Mouse (Mus musculus): ENCODE measurements around the gene Ppil6. TPM values are rescaled to one million over a fixed set of nuclear protein-coding genes. Genes with fewer than 3 reads are reported as not detected.

Gene Ppil6
- 2.6 and 3.8 TPM in 2 replicates for polyA plus RNA-seq (2016; fragmentation: Nextera tagmentation; extraction: Ambion mirVana)

GRCm38 (mm10) chr10:41489708-41490517, at the start of gene Ppil6, which contains the start of gene Smpd2:
TSS of gene Ppil6 (plus strand) at chr10:41490439.
TSS of gene Smpd2 (minus strand) at chr10:41490369.
- peak within 1 kb of the TSS; percentile 99 for H3K4me2 ChIP-seq (replicated peaks)
- no peaks in the 10 kb centered on the region for H3K9me3 ChIP-seq (replicated peaks)
- peaks cover 23% of the 10 kb centered on the region for H3K4me1 ChIP-seq
- H3K4me3 ChIP-seq = peak within 1 kb of the TSS; percentile 58
- peak within 1 kb of the TSS; percentile 52 for H3K27ac ChIP-seq
- ATAC-seq (ENCODE audit: low FRiP score) = peak; percentile 94
- peak within 1 kb of the TSS; percentile 65 for H3K9ac ChIP-seq
- 0 out of 2 replicates have a peak, but pooled peaks cover 3% of the 10 kb centered on the region for H3K27me3 ChIP-seq
- H3K36me3 ChIP-seq = peaks cover 29% of the 10 kb centered on the region
- under 1% methylated on average over 50 of the region's 50 CpGs for WGBS

- no peaks in the 10 kb centered on the region for H3K27me3 ChIP-seq
- H3K27ac ChIP-seq = no peak overlapping the region
- H3K4me3 ChIP-seq = no peak overlapping the region
- no peak for ATAC-seq (ENCODE audit: low FRiP score)
- H3K9ac ChIP-seq = no peak overlapping the region
- 88% methylated on average over 1 of the region's 1 CpGs for WGBS
- peaks cover 9% of the 10 kb centered on the region for H3K36me3 ChIP-seq
- peaks cover 16% of the 10 kb centered on the region for H3K4me1 ChIP-seq
- H3K9me3 ChIP-seq (replicated peaks) = no peaks in the 10 kb centered on the region
- no peak overlapping the region for H3K4me2 ChIP-seq (replicated peaks)
Observed at GRCm38 (mm10) chr10:41448216-41448615, 42.0 kb upstream of the Ppil6 start.

- Histone ChIP-seq H3K27me3 (no peaks in the 10 kb centered on the region), H3K27ac (peak overlapping the region; percentile 82), H3K4me1 (peaks cover 16% of the 10 kb centered on the region), H3K4me2 (replicated peaks) (peak overlapping the region; percentile 71), H3K36me3 (peaks cover 11% of the 10 kb centered on the region), H3K9ac (peak overlapping the region; percentile 72), H3K4me3 (peak overlapping the region; percentile 93), H3K9me3 (replicated peaks) (no peaks in the 10 kb centered on the region)
- 14% methylated on average over 14 of the region's 14 CpGs for WGBS
- peak; percentile 82 for ATAC-seq (ENCODE audit: low FRiP score)
Observed at GRCm38 (mm10) chr10:41449684-41450083, 40.6 kb upstream of the Ppil6 start.

- Histone ChIP-seq H3K9ac (peak within 1 kb of the TSS; percentile 87), H3K4me2 (replicated peaks) (peak within 1 kb of the TSS; percentile 71), H3K4me1 (peaks cover 16% of the 10 kb centered on the region), H3K36me3 (peaks cover 11% of the 10 kb centered on the region), H3K4me3 (peak within 1 kb of the TSS; percentile 93), H3K27me3 (no peaks in the 10 kb centered on the region), H3K27ac (peak within 1 kb of the TSS; percentile 82), H3K9me3 (replicated peaks) (no peaks in the 10 kb centered on the region)
- WGBS = under 1% methylated on average over 47 of the region's 49 CpGs
- peak; percentile 98 for ATAC-seq (ENCODE audit: low FRiP score)
Observed at GRCm38 (mm10) chr10:41450137-41450670, 40.0 kb upstream of the Ppil6 start, which contains the start of gene Zbtb24. TSS of gene Zbtb24 (plus strand) at chr10:41450383.

- Histone ChIP-seq H3K4me1 (peaks cover 16% of the 10 kb centered on the region), H3K9ac (peak overlapping the region; percentile 87), H3K27ac (no peak overlapping the region), H3K4me2 (replicated peaks) (peak overlapping the region; percentile 71), H3K9me3 (replicated peaks) (no peaks in the 10 kb centered on the region), H3K27me3 (no peaks in the 10 kb centered on the region), H3K36me3 (peaks cover 16% of the 10 kb centered on the region), H3K4me3 (peak overlapping the region; percentile 93)
- peak; percentile 17; the same call in 1 of the 2 replicates for ATAC-seq (ENCODE audit: low FRiP score)
- WGBS = 58% methylated on average over 18 of the region's 18 CpGs
Observed at GRCm38 (mm10) chr10:41450780-41451522, 39.3 kb upstream of the Ppil6 start.

GRCm38 (mm10) chr10:41451656-41452055, 38.6 kb upstream of the Ppil6 start:
- ATAC-seq (ENCODE audit: low FRiP score) = no peak
- no peak overlapping the region for H3K4me3 ChIP-seq

GRCm38 (mm10) chr10:41452791-41453190, 37.4 kb upstream of the Ppil6 start:
- H3K4me2 ChIP-seq (replicated peaks) = no peak overlapping the region
- no peaks in the 10 kb centered on the region for H3K27me3 ChIP-seq
- H3K27ac ChIP-seq = no peak overlapping the region
- ATAC-seq (ENCODE audit: low FRiP score) = no peak
- H3K9me3 ChIP-seq (replicated peaks) = no peaks in the 10 kb centered on the region
- no peak overlapping the region for H3K9ac ChIP-seq
- peaks cover 26% of the 10 kb centered on the region for H3K36me3 ChIP-seq
- no peak overlapping the region for H3K4me3 ChIP-seq
- 96% methylated on average over 3 of the region's 3 CpGs for WGBS
- H3K4me1 ChIP-seq = peaks cover 16% of the 10 kb centered on the region

More at GRCm38 (mm10) chr10:41451656-41452055, 38.6 kb upstream of the Ppil6 start:
- Histone ChIP-seq H3K4me2 (replicated peaks) (no peak overlapping the region), H3K9ac (no peak overlapping the region), H3K27me3 (no peaks in the 10 kb centered on the region), H3K4me1 (peaks cover 16% of the 10 kb centered on the region), H3K27ac (no peak overlapping the region), H3K9me3 (replicated peaks) (no peaks in the 10 kb centered on the region), H3K36me3 (peaks cover 23% of the 10 kb centered on the region)
- WGBS = 91% methylated on average over 9 of the region's 9 CpGs

- ATAC-seq (ENCODE audit: low FRiP score) = no peak
- no peak overlapping the region for H3K9ac ChIP-seq
- H3K36me3 ChIP-seq = peaks cover 56% of the 10 kb centered on the region
- H3K4me3 ChIP-seq = no peak overlapping the region
- H3K27me3 ChIP-seq = no peaks in the 10 kb centered on the region
- WGBS = 83% methylated on average over 4 of the region's 4 CpGs
- peak overlapping the region; percentile 7; the same call in 1 of the 2 replicates for H3K27ac ChIP-seq
- H3K9me3 ChIP-seq (replicated peaks) = no peaks in the 10 kb centered on the region
- no peak overlapping the region for H3K4me2 ChIP-seq (replicated peaks)
- peaks cover 2% of the 10 kb centered on the region for H3K4me1 ChIP-seq
Observed at GRCm38 (mm10) chr10:41459990-41460389, 30.2 kb upstream of the Ppil6 start.

- Histone ChIP-seq H3K4me2 (replicated peaks) (no peak overlapping the region), H3K9ac (no peak overlapping the region), H3K36me3 (peaks cover 59% of the 10 kb centered on the region), H3K9me3 (replicated peaks) (no peaks in the 10 kb centered on the region), H3K27ac (no peak overlapping the region; the same call in 1 of the 2 replicates), H3K27me3 (no peaks in the 10 kb centered on the region), H3K4me3 (no peak overlapping the region), H3K4me1 (peaks cover 2% of the 10 kb centered on the region)
- WGBS = 35% methylated on average over 2 of the region's 2 CpGs
- no peak for ATAC-seq (ENCODE audit: low FRiP score)
Observed at GRCm38 (mm10) chr10:41460501-41460900, 29.7 kb upstream of the Ppil6 start.

GRCm38 (mm10) chr10:41461057-41461722, 29.0 kb upstream of the Ppil6 start:
- Histone ChIP-seq H3K27me3 (no peaks in the 10 kb centered on the region), H3K9ac (no peak overlapping the region), H3K9me3 (replicated peaks) (no peaks in the 10 kb centered on the region), H3K36me3 (peaks cover 52% of the 10 kb centered on the region), H3K27ac (no peak overlapping the region), H3K4me1 (peaks cover 2% of the 10 kb centered on the region), H3K4me2 (replicated peaks) (no peak overlapping the region), H3K4me3 (no peak overlapping the region)
- 85% methylated on average over 3 of the region's 3 CpGs for WGBS
- no peak for ATAC-seq (ENCODE audit: low FRiP score)

- H3K27ac ChIP-seq = no peak overlapping the region
- ATAC-seq (ENCODE audit: low FRiP score) = no peak
- 39% methylated on average over 15 of the region's 15 CpGs for WGBS
- H3K27me3 ChIP-seq = no peaks in the 10 kb centered on the region
- peaks cover 53% of the 10 kb centered on the region for H3K36me3 ChIP-seq
- H3K9me3 ChIP-seq (replicated peaks) = no peaks in the 10 kb centered on the region
- no peak overlapping the region for H3K9ac ChIP-seq
- H3K4me1 ChIP-seq = peaks cover 2% of the 10 kb centered on the region
- H3K4me3 ChIP-seq = no peak overlapping the region
- no peak overlapping the region for H3K4me2 ChIP-seq (replicated peaks)
Observed at GRCm38 (mm10) chr10:41464401-41464955, 25.8 kb upstream of the Ppil6 start.

All from hindbrain, embryonic 12.5 days (tissue).